ENCODE assay signal across 31 mouse cellular contexts in genomic region chrX:37063902-37064301, GRCm38 (mm10). TPM values are rescaled to one million over a fixed set of nuclear protein-coding genes. Genes with fewer than 3 reads are reported as not detected.
"Had no signal": no experiment of that assay in that cellular context is flagged by ENCODE, and none has a peak within 500 bp of the region (broad histone marks: within the 10 kb centered on the region; RNA-seq: fewer than 3 reads in every experiment).

No protein-coding gene starts in this region.

- H3K36me3 ChIP-seq: kidney, embryonic 15.5 days; liver, embryonic 13.5 days; midbrain, embryonic 10.5 days; stomach, embryonic 15.5 days had no signal

- H3K9me3 ChIP-seq: kidney, embryonic 15.5 days; liver, embryonic 13.5 days; megakaryocyte, embryonic 14.5 days; midbrain, embryonic 10.5 days; stomach, embryonic 15.5 days had no signal

- H3K27ac ChIP-seq: kidney, embryonic 15.5 days; left cerebral cortex, adult 2 months; liver, embryonic 13.5 days; midbrain, embryonic 10.5 days; stomach, embryonic 15.5 days had no signal

- H3K4me2 ChIP-seq: kidney, embryonic 15.5 days; liver, embryonic 13.5 days; stomach, embryonic 15.5 days had no signal

- H3K9ac ChIP-seq: kidney, embryonic 15.5 days; liver, embryonic 13.5 days; stomach, embryonic 15.5 days had no signal

- H3K27me3 ChIP-seq: kidney, embryonic 15.5 days; liver, embryonic 13.5 days; stomach, embryonic 15.5 days had no signal

- H3K4me1 ChIP-seq: kidney, embryonic 15.5 days; liver, embryonic 13.5 days; midbrain, embryonic 10.5 days; stomach, embryonic 15.5 days had no signal

- DNase-seq: kidney, adult 11 months; kidney, adult 8-10 months; kidney, postnatal 10 days; kidney, postnatal 36 days; layer of hippocampus, postnatal 36 days; liver, embryonic 13.5 days; lung, adult 2 months; lung, postnatal 14 days; lung, postnatal 4 days; midbrain, embryonic 14.5 days; right cerebral cortex, postnatal 4 days; spleen, adult 18-20 months; thymus, postnatal 14 days; thymus, postnatal 4 days had no signal

- H3K4me3 ChIP-seq: kidney, embryonic 15.5 days; left cerebral cortex, adult 2 months; liver, embryonic 13.5 days; megakaryocyte, embryonic 14.5 days; midbrain, embryonic 10.5 days; stomach, embryonic 15.5 days had no signal

RNA-seq across cellular contexts. Expression of gene Sowahd, which starts 15.3 kb away (rescaled TPM):
- total RNA-seq: layer of hippocampus, adult 8-10 months; layer of hippocampus, postnatal 10 days; layer of hippocampus, postnatal 36 days; left cerebral cortex, adult 2 months; left cerebral cortex, postnatal 10 days; left cerebral cortex, postnatal 36 days; liver, adult 2 months; midbrain, postnatal 0 days had no signal
- polyA plus RNA-seq: kidney, embryonic 15.5 days; limb, embryonic 11.5 days; limb, embryonic 14.5 days; liver, adult 2 months; liver, embryonic 13.5 days; liver, embryonic 16.5 days; lung, adult 2 months; lung, embryonic 16.5 days; midbrain, embryonic 10.5 days; midbrain, embryonic 14.5 days; neural tube, embryonic 11.5 days; neural tube, embryonic 14.5 days had no signal
